Mouse (Mus musculus) intestine, embryonic 16.5 days (tissue): ENCODE data around the gene 4930558K02Rik. TPM values are rescaled to one million over a fixed set of nuclear protein-coding genes. Genes with fewer than 3 reads are reported as not detected.
A peak's percentile ranks its signal among the peaks of the same experiment; 100 is the strongest.

Experiments used
- ATAC-seq: fragments of 200-750 bp; cut with Nextera tagmentation; 2 replicates; pipeline ENCODE4 v1.8.0; 2017; ENCODE audit warnings: moderate TSS enrichment, moderate library complexity
- H3K27ac ChIP-seq: fragments of 300-500 bp; sonication (generic); 2 replicates; pipeline ENCODE4 v1.5.1; 2014; ENCODE audit warnings: mild to moderate bottlenecking, low read length
- H3K27me3 ChIP-seq: fragments of 300-500 bp; sonication (generic); replicated peaks from 2 replicates; pipeline ENCODE4 v1.6.1; 2014; ENCODE audit warnings: low read length, control low read depth, mixed read lengths; ENCODE audit not compliant: control insufficient read depth, insufficient read depth
- H3K36me3 ChIP-seq: fragments of 300-500 bp; sonication (generic); 2 replicates; pipeline ENCODE4 v1.6.1; 2014; ENCODE audit warnings: low read length, control low read depth; ENCODE audit not compliant: control insufficient read depth, insufficient read depth
- H3K4me1 ChIP-seq: fragments of 300-500 bp; sonication (generic); 2 replicates; pipeline ENCODE4 v1.6.1; 2014; ENCODE audit warnings: low read length, control low read depth, mixed read lengths; ENCODE audit not compliant: control insufficient read depth, insufficient read depth
- H3K4me2 ChIP-seq: fragments of 300-500 bp; sonication (generic); 2 replicates; pipeline ENCODE4 v1.6.1; 2014; ENCODE audit warnings: low read depth, low read length, control low read depth
- H3K4me3 ChIP-seq: fragments of 300-500 bp; sonication (generic); 2 replicates; pipeline ENCODE4 v1.5.1; 2014; ENCODE audit warnings: mild to moderate bottlenecking, low read length
- H3K9ac ChIP-seq: fragments of 300-500 bp; sonication (generic); 2 replicates; pipeline ENCODE4 v1.6.1; 2014; ENCODE audit warnings: low read depth, low read length
- H3K9me3 ChIP-seq: fragments of 300-500 bp; sonication (generic); 2 replicates; pipeline ENCODE4 v1.6.1; 2016; ENCODE audit warnings: low read length, control low read depth; ENCODE audit not compliant: control insufficient read depth
- WGBS: fragments of 180-500 bp; shearing (Covaris S2); extraction: QIAGEN DNeasy Blood & Tissue Kit; methylation state at CpG from one replicate; pipeline ENCODE4 v1.1.7; 2014; 5-methylcytosine and 5-hydroxymethylcytosine counted together
- polyA plus RNA-seq: library from polyadenylated mRNA; unstranded; fragments of >200 nt; fragmentation: Nextera tagmentation; extraction: Ambion mirVana; gene quantifications from 2 replicates; pipeline ENCODE4 v1.2.1, GENCODE M21; 2015

The 4930558K02Rik gene
- polyA plus RNA-seq, 1 experiment from 2014 or later = not detected

- no peaks in the 10 kb centered on the region for H3K9me3 ChIP-seq
- no peaks in the 10 kb centered on the region for H3K36me3 ChIP-seq
- H3K27me3 ChIP-seq = no peaks in the 10 kb centered on the region
- 61% methylated on average over 3 of the region's 3 CpGs for WGBS
- ATAC-seq = no peak
- H3K9ac ChIP-seq = no peak overlapping the region
- no peak overlapping the region for H3K4me2 ChIP-seq
- H3K27ac ChIP-seq = no peak overlapping the region
- no peaks in the 10 kb centered on the region for H3K4me1 ChIP-seq
- H3K4me3 ChIP-seq = no peak overlapping the region
Observed at GRCm38 (mm10) chr1:161916036-161916435, 63.4 kb downstream of the 4930558K02Rik start.

GRCm38 (mm10) chr1:161913648-161913984 lies 65.8 kb downstream of the 4930558K02Rik start:
- no peaks in the 10 kb centered on the region for H3K27me3 ChIP-seq
- H3K27ac ChIP-seq = no peak overlapping the region
- H3K36me3 ChIP-seq = no peaks in the 10 kb centered on the region
- WGBS = 53% methylated on average over 7 of the region's 7 CpGs
- ATAC-seq = peak; percentile 62
- no peak overlapping the region for H3K4me3 ChIP-seq
- no peaks in the 10 kb centered on the region for H3K4me1 ChIP-seq
- no peak overlapping the region for H3K4me2 ChIP-seq
- no peaks in the 10 kb centered on the region for H3K9me3 ChIP-seq
- no peak overlapping the region for H3K9ac ChIP-seq

- H3K36me3 ChIP-seq = no peaks in the 10 kb centered on the region
- 55% methylated on average over 4 of the region's 4 CpGs for WGBS
- no peak overlapping the region for H3K4me2 ChIP-seq
- no peaks in the 10 kb centered on the region for H3K9me3 ChIP-seq
- no peak overlapping the region for H3K4me3 ChIP-seq
- no peaks in the 10 kb centered on the region; the same call in 1 of the 2 replicates for H3K4me1 ChIP-seq
- H3K27me3 ChIP-seq = no peaks in the 10 kb centered on the region
- peak; percentile 69 for ATAC-seq
- H3K9ac ChIP-seq = no peak overlapping the region
- peak overlapping the region; percentile 35; the same call in 1 of the 2 replicates for H3K27ac ChIP-seq
Observed at GRCm38 (mm10) chr1:161912940-161913647, 66.3 kb downstream of the 4930558K02Rik start.

- no peak overlapping the region for H3K4me2 ChIP-seq
- no peak for ATAC-seq
- no peaks in the 10 kb centered on the region for H3K36me3 ChIP-seq
- H3K9me3 ChIP-seq = no peaks in the 10 kb centered on the region
- H3K4me1 ChIP-seq = no peaks in the 10 kb centered on the region; the same call in 1 of the 2 replicates
- H3K9ac ChIP-seq = no peak overlapping the region
- WGBS = 81% methylated on average over 8 of the region's 8 CpGs
- no peak overlapping the region for H3K27ac ChIP-seq
- no peak overlapping the region for H3K4me3 ChIP-seq
- no peaks in the 10 kb centered on the region for H3K27me3 ChIP-seq
Observed at GRCm38 (mm10) chr1:161909074-161909473, 70.4 kb downstream of the 4930558K02Rik start.

GRCm38 (mm10) chr1:161907795-161908457 lies 71.5 kb downstream of the 4930558K02Rik start:
- H3K27ac ChIP-seq = peak overlapping the region; percentile 37
- H3K4me3 ChIP-seq = no peak overlapping the region
- no peak overlapping the region for H3K9ac ChIP-seq
- H3K36me3 ChIP-seq = no peaks in the 10 kb centered on the region
- H3K4me2 ChIP-seq = no peak overlapping the region
- ATAC-seq = peak; percentile 59
- H3K4me1 ChIP-seq = no peaks in the 10 kb centered on the region; the same call in 1 of the 2 replicates
- H3K27me3 ChIP-seq = no peaks in the 10 kb centered on the region
- 16% methylated on average over 2 of the region's 2 CpGs for WGBS
- H3K9me3 ChIP-seq = no peaks in the 10 kb centered on the region

GRCm38 (mm10) chr1:161907111-161907510 lies 72.3 kb downstream of the 4930558K02Rik start:
- WGBS = 88% methylated on average over 4 of the region's 4 CpGs
- no peak for ATAC-seq
- no peaks in the 10 kb centered on the region for H3K27me3 ChIP-seq
- H3K4me3 ChIP-seq = no peak overlapping the region
- no peak overlapping the region for H3K4me2 ChIP-seq
- H3K9me3 ChIP-seq = no peaks in the 10 kb centered on the region
- no peaks in the 10 kb centered on the region; the same call in 1 of the 2 replicates for H3K4me1 ChIP-seq
- H3K27ac ChIP-seq = no peak overlapping the region
- no peaks in the 10 kb centered on the region for H3K36me3 ChIP-seq
- no peak overlapping the region for H3K9ac ChIP-seq

GRCm38 (mm10) chr1:161902692-161903452 lies 76.6 kb downstream of the 4930558K02Rik start:
- WGBS = 58% methylated on average over 9 of the region's 9 CpGs
- no peak for ATAC-seq
- Histone ChIP-seq H3K4me3 (no peak overlapping the region), H3K9ac (no peak overlapping the region), H3K27ac (no peak overlapping the region), H3K36me3 (no peaks in the 10 kb centered on the region), H3K27me3 (no peaks in the 10 kb centered on the region), H3K4me1 (no peaks in the 10 kb centered on the region), H3K4me2 (no peak overlapping the region), H3K9me3 (no peaks in the 10 kb centered on the region)

- Histone ChIP-seq H3K9me3 (no peaks in the 10 kb centered on the region), H3K9ac (no peak overlapping the region), H3K4me1 (no peaks in the 10 kb centered on the region), H3K27ac (no peak overlapping the region), H3K27me3 (no peaks in the 10 kb centered on the region), H3K4me3 (no peak overlapping the region), H3K4me2 (no peak overlapping the region), H3K36me3 (no peaks in the 10 kb centered on the region)
- no peak for ATAC-seq
- WGBS = 49% methylated on average over 2 of the region's 2 CpGs
Observed at GRCm38 (mm10) chr1:161900129-161900528, 79.3 kb downstream of the 4930558K02Rik start.

GRCm38 (mm10) chr1:161897235-161897634 lies 82.2 kb downstream of the 4930558K02Rik start:
- Histone ChIP-seq H3K27me3 (no peaks in the 10 kb centered on the region), H3K9ac (no peak overlapping the region), H3K27ac (no peak overlapping the region), H3K4me2 (no peak overlapping the region), H3K4me1 (no peaks in the 10 kb centered on the region), H3K9me3 (no peaks in the 10 kb centered on the region), H3K4me3 (no peak overlapping the region), H3K36me3 (no peaks in the 10 kb centered on the region)
- no peak for ATAC-seq
- WGBS = 70% methylated on average over 8 of the region's 8 CpGs
